Mouse (Mus musculus) liver, embryonic 14.5 days (tissue): ENCODE results near the gene Cnnm3.

Source experiments
- CTCF ChIP-seq: IDR thresholded peaks from 2 replicates; pipeline ENCODE4 v1.5.1; 2016; ENCODE audit warnings: antibody characterized with exemption, low read depth, control low read depth
- EP300 ChIP-seq: IDR thresholded peaks from 2 replicates; pipeline ENCODE4 v1.6.1; 2016; ENCODE audit warnings: antibody characterized with exemption, low read depth

GRCm38 (mm10) chr1:36501261-36501660 is 10.4 kb upstream of the Cnnm3 start:
- TF ChIP-seq CTCF (peak; percentile 96), EP300 (no peak)
